In the genomic region with DNA sequence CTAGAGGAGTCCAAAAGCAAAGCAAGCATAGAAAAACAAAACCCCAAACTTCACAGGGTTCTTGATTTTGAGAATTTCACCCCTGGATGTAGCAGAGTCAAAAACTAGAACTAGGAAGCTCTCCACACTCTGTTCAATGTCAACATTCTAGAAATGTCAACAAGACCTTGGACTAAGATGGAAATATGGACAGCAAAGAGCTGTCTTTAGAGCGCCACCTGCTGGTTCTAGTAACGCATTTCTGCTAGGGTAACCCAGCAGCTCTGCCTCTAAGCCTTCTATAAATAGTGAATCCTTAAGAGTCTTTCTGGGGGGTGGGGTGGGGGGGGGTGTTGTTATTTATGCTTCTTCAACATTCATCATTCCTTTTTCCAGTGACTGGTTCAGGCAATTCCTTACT, we compare ENCODE assay signal across 9 mouse cellular contexts. TPM values are rescaled to one million over a fixed set of nuclear protein-coding genes. Genes with fewer than 3 reads are reported as not detected.
A peak's percentile ranks its signal among the peaks of the same experiment; 100 is the strongest.
DNase-seq lines count a peak whose midpoint lies in the region; ATAC-seq and TF ChIP-seq lines count a peak whose summit lies in the region.
"Had no signal": no experiment of that assay in that cellular context is flagged by ENCODE, and none has a peak within 500 bp of the region (broad histone marks: within the 10 kb centered on the region; RNA-seq: fewer than 3 reads in every experiment).

No protein-coding gene starts in this region.

- H3K36me3 ChIP-seq in liver, postnatal 0 days (replicated peaks; ENCODE audit: insufficient read depth, low read length) = no peaks in the 10 kb centered on the region
- H3K36me3 ChIP-seq: hindbrain, embryonic 15.5 days had no signal

- peak; percentile 91 for TF ChIP-seq CTCF in liver, postnatal 0 days (IDR thresholded peaks at IDR 0.05; ENCODE audit: low read depth)

- WGBS in liver, postnatal 0 days (ENCODE audit: insufficient replicate concordance) = 0% methylated on average over 2 of the region's 2 CpGs

- H3K9ac ChIP-seq in liver, postnatal 0 days (replicated peaks) = no peak overlapping the region
- H3K9ac ChIP-seq: hindbrain, embryonic 15.5 days had no signal

- no peak overlapping the region for H3K27ac ChIP-seq in liver, postnatal 0 days (ENCODE audit: low read depth)
- H3K27ac ChIP-seq: hindbrain, embryonic 15.5 days had no signal

- no peak overlapping the region for H3K4me3 ChIP-seq in liver, postnatal 0 days (ENCODE audit: low read depth, low read length)
- H3K4me3 ChIP-seq: hindbrain, embryonic 15.5 days had no signal

- DNase-seq in cerebellum, adult 11 months = peak; percentile 46
- no peak for DNase-seq in cerebellum, adult 9-10 months
- peak; percentile 55 for DNase-seq in ovary, postnatal 14 days (ENCODE audit: low spot score)
- no peak for DNase-seq in ovary, postnatal 10 days (ENCODE audit: low spot score)
- DNase-seq in cerebellum, postnatal 25 days = peak; percentile 61 to 81
- peak; percentile 41 for DNase-seq in hindlimb bud, embryonic 11.5 days (ENCODE audit: extremely low spot score, low read depth, low spot score)
- DNase-seq in liver, postnatal 0 days = peak; percentile 79
- DNase-seq in skeletal muscle tissue, adult 2 months (ENCODE audit: low read depth, low spot score) = peak; percentile 69

- peak; percentile 67; the same call in 1 of the 2 replicates for ATAC-seq in liver, postnatal 0 days

- TF ChIP-seq EP300 in liver, postnatal 0 days (IDR thresholded peaks at IDR 0.05; ENCODE audit: low read depth) = no peak

- no peaks in the 10 kb centered on the region for H3K27me3 ChIP-seq in liver, postnatal 0 days (ENCODE audit: insufficient read depth, low read length)
- H3K27me3 ChIP-seq: hindbrain, embryonic 15.5 days had no signal

- H3K9me3 ChIP-seq in liver, postnatal 0 days (ENCODE audit: low read length) = no peaks in the 10 kb centered on the region
- H3K9me3 ChIP-seq: hindbrain, embryonic 15.5 days had no signal

- no peaks in the 10 kb centered on the region; the same call in 1 of the 2 replicates for H3K4me1 ChIP-seq in liver, postnatal 0 days (ENCODE audit: insufficient read depth)
- H3K4me1 ChIP-seq: hindbrain, embryonic 15.5 days had no signal

- no peak overlapping the region for H3K4me2 ChIP-seq in liver, postnatal 0 days (ENCODE audit: low read depth, low read length)
- H3K4me2 ChIP-seq: hindbrain, embryonic 15.5 days had no signal

RNA-seq across cellular contexts. Expression of gene Ndel1, which starts 3.2 kb away (rescaled TPM):
- polyA plus RNA-seq in liver, postnatal 0 days (2015; fragmentation: Nextera tagmentation; extraction: Ambion mirVana) = 32.8 and 33.8 TPM in 2 replicates

RNA-seq across cellular contexts. Expression of gene Rnf222, which starts 13.5 kb away (rescaled TPM):
- 0.02 and 0.07 TPM in 2 replicates for polyA plus RNA-seq in liver, postnatal 0 days (2015; fragmentation: Nextera tagmentation; extraction: Ambion mirVana)
- polyA plus RNA-seq: hindbrain, embryonic 15.5 days had no signal

RNA-seq across cellular contexts. Expression of gene Rpl26, which starts 26.5 kb away (rescaled TPM):
- polyA plus RNA-seq in liver, postnatal 0 days (2015; fragmentation: Nextera tagmentation; extraction: Ambion mirVana) = 531 and 540 TPM in 2 replicates

RNA-seq across cellular contexts. Expression of gene Odf4, which starts 52.0 kb away (rescaled TPM):
- not detected in 2 replicates for polyA plus RNA-seq in liver, postnatal 0 days (2015; fragmentation: Nextera tagmentation; extraction: Ambion mirVana)

Comparison
In these comparisons a context has a peak if more than half of its experiments do, and no peak if none do; other contexts are left out.
1. DNase-seq: peak in cerebellum, adult 11 months (single experiment), ovary, postnatal 14 days (single experiment), cerebellum, postnatal 25 days (2 of 2), hindlimb bud, embryonic 11.5 days (single experiment), liver, postnatal 0 days (single experiment) and skeletal muscle tissue, adult 2 months (single experiment); none in cerebellum, adult 9-10 months (single experiment) and ovary, postnatal 10 days (single experiment).